Mouse (Mus musculus): Measurements from ENCODE around the gene Nprl3. TPM values are rescaled to one million over a fixed set of nuclear protein-coding genes. Genes with fewer than 3 reads are reported as not detected.

Nprl3 gene
- polyA plus RNA-seq, 2 experiments = 29.4 to 88.8 TPM

DNA sequence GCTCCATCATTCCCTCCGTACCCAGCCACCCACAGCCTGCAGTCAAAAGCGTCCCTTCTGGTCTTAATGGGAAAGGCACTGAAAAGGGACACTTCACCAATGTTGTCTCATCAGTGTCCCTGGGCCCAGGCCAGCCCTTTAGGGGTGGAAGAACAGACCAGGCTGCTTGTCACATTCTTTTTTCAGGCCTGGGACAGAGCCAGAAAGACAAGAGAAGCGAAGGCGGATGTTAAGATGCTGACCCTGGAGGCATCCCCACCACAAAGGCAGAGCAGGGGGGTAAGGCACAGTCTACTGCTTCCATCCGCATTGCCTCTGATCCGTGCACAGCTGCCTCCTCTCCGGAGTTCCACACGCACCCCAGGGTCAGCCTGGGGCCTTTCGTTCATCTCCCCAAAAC is 77.4 kb downstream of the Nprl3 start:
- no peaks in the 10 kb centered on the region for H3K4me1 ChIP-seq (ENCODE audit: control insufficient read depth, insufficient read depth, low read length)
- no peak overlapping the region for H3K9ac ChIP-seq (ENCODE audit: low read depth, low read length, severe bottlenecking)
- no peaks in the 10 kb centered on the region for H3K27me3 ChIP-seq (ENCODE audit: control insufficient read depth, insufficient read depth, low read length)
- ATAC-seq (ENCODE audit: low FRiP score, low read depth) (no peak), DNase-seq (ENCODE audit: low spot score) (no peak)
- 84% methylated on average over 9 of the region's 9 CpGs for WGBS
- H3K4me3 ChIP-seq (replicated peaks; ENCODE audit: low read length) = no peak overlapping the region
- H3K36me3 ChIP-seq (ENCODE audit: control insufficient read depth, insufficient read depth, low read length) = no peaks in the 10 kb centered on the region
- no peak overlapping the region for H3K4me2 ChIP-seq (replicated peaks; ENCODE audit: low read depth, low read length, severe bottlenecking)
- TF ChIP-seq POLR2A (IDR thresholded peaks at IDR 0.05; ENCODE audit: borderline replicate concordance, extremely low read depth, insufficient read depth, insufficient read length) = no peak
- H3K9me3 ChIP-seq (ENCODE audit: control insufficient read depth, low read length) = no peaks in the 10 kb centered on the region
- no peak overlapping the region for H3K27ac ChIP-seq (replicated peaks; ENCODE audit: low read depth, low read length)

DNA sequence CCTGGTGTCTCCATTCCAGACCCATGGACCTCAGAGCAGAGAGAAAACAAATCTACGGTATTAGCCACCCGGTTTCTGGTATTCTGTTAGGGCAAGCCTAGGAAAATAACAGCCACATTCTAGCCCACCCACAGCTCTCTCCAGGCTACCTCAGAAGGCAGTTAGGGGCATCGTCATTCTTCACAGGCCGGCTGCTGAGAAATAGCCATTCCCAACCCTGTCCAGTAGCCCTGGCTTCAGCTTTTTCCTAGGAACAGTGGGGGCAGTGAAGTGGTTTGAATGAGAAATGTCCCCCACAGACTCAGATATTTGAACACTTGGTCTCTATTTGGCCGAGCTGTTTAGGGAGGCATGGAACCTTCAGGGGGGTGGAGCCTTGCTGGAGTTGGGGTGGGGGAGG is 78.1 kb downstream of the Nprl3 start:
- WGBS = 54% methylated on average over 5 of the region's 5 CpGs
- ATAC-seq (ENCODE audit: low FRiP score, low read depth) (no peak), DNase-seq (ENCODE audit: low spot score) (no peak)
- Histone ChIP-seq H3K4me2 (replicated peaks; ENCODE audit: low read depth, low read length, severe bottlenecking) (no peak overlapping the region), H3K27me3 (ENCODE audit: control insufficient read depth, insufficient read depth, low read length) (no peaks in the 10 kb centered on the region), H3K27ac (replicated peaks; ENCODE audit: low read depth, low read length) (no peak overlapping the region), H3K4me1 (ENCODE audit: control insufficient read depth, insufficient read depth, low read length) (no peaks in the 10 kb centered on the region), H3K36me3 (ENCODE audit: control insufficient read depth, insufficient read depth, low read length) (no peaks in the 10 kb centered on the region), H3K9ac (ENCODE audit: low read depth, low read length, severe bottlenecking) (no peak overlapping the region), H3K9me3 (ENCODE audit: control insufficient read depth, low read length) (no peaks in the 10 kb centered on the region), H3K4me3 (replicated peaks; ENCODE audit: low read length) (no peak overlapping the region)
- no peak for TF ChIP-seq POLR2A (IDR thresholded peaks at IDR 0.05; ENCODE audit: borderline replicate concordance, extremely low read depth, insufficient read depth, insufficient read length)

DNA sequence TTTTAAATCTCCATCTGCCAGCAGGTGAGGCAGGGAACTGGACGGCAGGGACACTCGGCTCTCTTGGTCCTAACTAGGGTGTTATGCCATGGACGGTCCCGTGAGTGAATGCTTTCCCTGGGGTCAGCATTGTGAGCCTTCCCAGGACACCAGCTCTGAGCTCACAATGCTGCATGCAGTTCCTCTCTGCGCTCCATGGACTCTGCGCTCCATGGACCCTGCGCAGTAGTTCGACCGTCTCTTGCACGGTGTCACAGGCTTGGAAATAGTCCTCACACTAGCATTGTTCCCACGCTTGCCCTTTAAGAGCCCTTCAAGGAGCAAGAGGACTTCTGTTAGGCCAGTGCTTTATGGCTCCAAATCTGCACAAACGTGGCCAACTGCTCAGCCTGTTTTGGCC is 78.6 kb downstream of the Nprl3 start:
- H3K9me3 ChIP-seq (ENCODE audit: control insufficient read depth, low read length) = no peaks in the 10 kb centered on the region
- H3K9ac ChIP-seq (ENCODE audit: low read depth, low read length, severe bottlenecking) = no peak overlapping the region
- H3K27ac ChIP-seq (replicated peaks; ENCODE audit: low read depth, low read length) = no peak overlapping the region
- DNase-seq (ENCODE audit: low spot score) = no peak
- H3K4me2 ChIP-seq (replicated peaks; ENCODE audit: low read depth, low read length, severe bottlenecking) = no peak overlapping the region
- H3K36me3 ChIP-seq (ENCODE audit: control insufficient read depth, insufficient read depth, low read length) = no peaks in the 10 kb centered on the region
- H3K27me3 ChIP-seq (ENCODE audit: control insufficient read depth, insufficient read depth, low read length) = no peaks in the 10 kb centered on the region
- H3K4me1 ChIP-seq (ENCODE audit: control insufficient read depth, insufficient read depth, low read length) = no peaks in the 10 kb centered on the region
- TF ChIP-seq POLR2A (IDR thresholded peaks at IDR 0.05; ENCODE audit: borderline replicate concordance, extremely low read depth, insufficient read depth, insufficient read length) = no peak
- no peak overlapping the region for H3K4me3 ChIP-seq (replicated peaks; ENCODE audit: low read length)
- WGBS = 82% methylated on average over 12 of the region's 12 CpGs
- ATAC-seq (ENCODE audit: low FRiP score, low read depth) = no peak

DNA sequence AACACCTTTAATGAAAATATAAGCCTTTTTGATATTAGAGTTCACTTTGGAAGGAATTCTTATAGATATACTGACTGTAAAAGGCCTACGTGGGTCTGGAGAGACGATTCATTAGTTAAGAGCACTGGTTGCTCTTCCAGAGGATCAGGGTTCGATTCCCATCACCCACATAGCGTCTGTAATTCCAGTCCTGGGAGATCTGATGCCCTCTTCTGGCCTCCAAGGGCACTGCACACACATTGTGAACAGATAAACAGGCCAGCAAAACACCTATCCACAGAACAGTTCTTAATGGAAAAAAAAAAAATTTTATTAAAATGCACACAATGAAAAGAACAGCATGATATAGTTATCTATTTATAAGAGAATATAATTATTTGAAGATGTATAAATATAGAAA is 80.3 kb downstream of the Nprl3 start:
- TF ChIP-seq POLR2A (IDR thresholded peaks at IDR 0.05; ENCODE audit: borderline replicate concordance, extremely low read depth, insufficient read depth, insufficient read length) = no peak
- H3K4me2 ChIP-seq (replicated peaks; ENCODE audit: low read depth, low read length, severe bottlenecking) = no peak overlapping the region
- no peaks in the 10 kb centered on the region for H3K27me3 ChIP-seq (ENCODE audit: control insufficient read depth, insufficient read depth, low read length)
- DNase-seq (ENCODE audit: low spot score) (no peak), ATAC-seq (ENCODE audit: low FRiP score, low read depth) (no peak)
- H3K36me3 ChIP-seq (ENCODE audit: control insufficient read depth, insufficient read depth, low read length) = no peaks in the 10 kb centered on the region
- 89% methylated on average over 4 of the region's 4 CpGs for WGBS
- H3K9ac ChIP-seq (ENCODE audit: low read depth, low read length, severe bottlenecking) = no peak overlapping the region
- no peak overlapping the region for H3K27ac ChIP-seq (replicated peaks; ENCODE audit: low read depth, low read length)
- no peak overlapping the region for H3K4me3 ChIP-seq (replicated peaks; ENCODE audit: low read length)
- no peaks in the 10 kb centered on the region for H3K9me3 ChIP-seq (ENCODE audit: control insufficient read depth, low read length)
- no peaks in the 10 kb centered on the region for H3K4me1 ChIP-seq (ENCODE audit: control insufficient read depth, insufficient read depth, low read length)

DNA sequence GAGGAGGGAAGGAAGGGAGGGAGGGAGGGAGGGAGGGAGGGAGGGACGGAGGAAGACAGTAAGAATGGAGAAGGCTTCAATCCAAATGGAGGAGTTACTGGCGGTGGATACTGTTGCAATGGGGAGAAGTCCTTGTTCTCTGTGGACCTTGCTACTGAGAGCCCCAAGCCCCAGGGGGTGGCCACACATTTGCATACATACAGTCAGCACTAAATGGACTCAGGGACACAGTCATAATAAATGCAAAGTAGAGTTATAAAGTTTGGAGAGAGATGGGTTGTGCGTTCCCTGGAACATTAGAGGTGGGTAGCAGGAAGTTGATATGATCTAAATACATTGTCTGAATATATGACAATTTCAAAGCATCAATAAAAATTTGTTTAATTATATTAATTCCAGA is 81.5 kb downstream of the Nprl3 start:
- 75% methylated on average over 3 of the region's 3 CpGs for WGBS
- no peak overlapping the region for H3K27ac ChIP-seq (replicated peaks; ENCODE audit: low read depth, low read length)
- no peak for ATAC-seq (ENCODE audit: low FRiP score, low read depth)
- H3K4me3 ChIP-seq (replicated peaks; ENCODE audit: low read length) = no peak overlapping the region
- H3K4me1 ChIP-seq (ENCODE audit: control insufficient read depth, insufficient read depth, low read length) = no peaks in the 10 kb centered on the region
- no peaks in the 10 kb centered on the region for H3K27me3 ChIP-seq (ENCODE audit: control insufficient read depth, insufficient read depth, low read length)
- no peak overlapping the region for H3K4me2 ChIP-seq (replicated peaks; ENCODE audit: low read depth, low read length, severe bottlenecking)
- no peaks in the 10 kb centered on the region for H3K9me3 ChIP-seq (ENCODE audit: control insufficient read depth, low read length)
- H3K36me3 ChIP-seq (ENCODE audit: control insufficient read depth, insufficient read depth, low read length) = no peaks in the 10 kb centered on the region
- DNase-seq (ENCODE audit: low spot score) = no peak
- no peak overlapping the region for H3K9ac ChIP-seq (ENCODE audit: low read depth, low read length, severe bottlenecking)
- no peak for TF ChIP-seq POLR2A (IDR thresholded peaks at IDR 0.05; ENCODE audit: borderline replicate concordance, extremely low read depth, insufficient read depth, insufficient read length)

DNA sequence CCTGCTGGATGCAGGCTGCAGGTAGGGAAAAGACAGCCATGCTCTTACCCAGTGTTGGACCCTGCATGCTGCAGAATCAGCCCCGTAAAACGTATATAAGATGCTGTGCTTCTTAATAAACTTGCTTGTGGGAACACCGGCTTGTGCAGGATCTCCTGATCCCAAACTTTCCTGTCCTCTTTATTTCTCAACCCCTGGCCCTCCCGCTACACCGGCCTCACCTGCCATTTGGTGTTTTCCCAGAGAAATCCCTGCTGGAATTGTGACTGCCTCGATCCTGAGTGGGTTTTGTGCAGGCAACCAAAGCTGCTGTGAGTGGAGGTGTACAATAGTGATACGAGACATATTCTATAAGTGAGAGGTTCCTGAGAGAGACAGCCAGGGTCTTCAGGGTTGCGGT is 83.0 kb downstream of the Nprl3 start:
- H3K36me3 ChIP-seq (ENCODE audit: control insufficient read depth, insufficient read depth, low read length) = no peaks in the 10 kb centered on the region
- H3K9ac ChIP-seq (ENCODE audit: low read depth, low read length, severe bottlenecking) = no peak overlapping the region
- TF ChIP-seq POLR2A (IDR thresholded peaks at IDR 0.05; ENCODE audit: borderline replicate concordance, extremely low read depth, insufficient read depth, insufficient read length) = no peak
- H3K4me1 ChIP-seq (ENCODE audit: control insufficient read depth, insufficient read depth, low read length) = no peaks in the 10 kb centered on the region
- no peak overlapping the region for H3K4me3 ChIP-seq (replicated peaks; ENCODE audit: low read length)
- no peak for ATAC-seq (ENCODE audit: low FRiP score, low read depth)
- H3K9me3 ChIP-seq (ENCODE audit: control insufficient read depth, low read length) = no peaks in the 10 kb centered on the region
- H3K27ac ChIP-seq (replicated peaks; ENCODE audit: low read depth, low read length) = no peak overlapping the region
- no peaks in the 10 kb centered on the region for H3K27me3 ChIP-seq (ENCODE audit: control insufficient read depth, insufficient read depth, low read length)
- no peak for DNase-seq (ENCODE audit: low spot score)
- no peak overlapping the region for H3K4me2 ChIP-seq (replicated peaks; ENCODE audit: low read depth, low read length, severe bottlenecking)
- WGBS = 80% methylated on average over 8 of the region's 8 CpGs
